Mouse (Mus musculus): Measurements from ENCODE around the gene Olfr671.
"Not testable (repeated sequence)": the region's sequence is repeated elsewhere in the genome, so short reads cannot be mapped to it uniquely, and the experiment has no call there.

Gene Olfr671

DNA sequence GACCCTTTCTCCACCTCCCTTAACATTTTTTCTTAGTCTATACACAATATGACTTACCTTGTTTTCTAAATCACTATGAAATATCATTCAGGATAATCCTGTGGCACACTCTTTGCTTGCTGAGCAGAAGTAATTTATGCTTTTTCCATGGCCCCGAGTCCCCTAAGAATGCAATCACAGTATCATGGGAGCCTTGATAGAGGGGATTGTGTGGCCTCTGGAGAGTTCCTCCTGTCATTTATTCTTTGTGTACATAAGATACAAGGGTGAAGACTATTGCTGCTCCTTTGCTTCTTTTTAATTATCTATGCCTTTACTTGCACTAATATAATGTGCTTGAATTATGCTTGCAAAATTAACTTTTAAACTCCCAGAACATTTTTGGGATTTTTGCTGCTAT, at the start of gene Olfr671:
Olfr671 (minus strand) TSS at position 101 of the 400 bp plus-strand sequence.
- DNase-seq (ENCODE audit: low read depth, low spot score), result no peak

DNA sequence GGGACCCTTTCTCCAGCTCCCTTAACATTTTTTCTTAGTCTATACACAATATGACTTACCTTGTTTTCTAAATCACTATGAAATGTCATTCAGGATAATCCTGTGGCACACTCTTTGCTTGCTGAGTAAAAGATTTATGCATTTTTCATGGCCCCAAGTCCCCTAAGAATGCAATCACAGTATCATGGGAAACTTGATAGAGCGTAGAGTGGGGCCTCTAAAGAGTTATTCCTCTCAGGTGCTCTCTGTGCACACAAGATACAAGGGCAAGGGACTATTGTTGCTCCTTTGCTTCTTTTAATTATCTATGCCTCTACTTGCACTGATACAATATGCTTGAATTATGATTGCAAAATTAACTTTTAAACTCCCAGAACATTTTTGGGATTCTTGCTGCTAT, 49.4 kb upstream of the Olfr671 start, which contains the start of gene Olfr675:
Olfr675 (minus strand) TSS at position 101 of the 400 bp plus-strand sequence.
- DNase-seq (ENCODE audit: low read depth, low spot score), result no peak

DNA sequence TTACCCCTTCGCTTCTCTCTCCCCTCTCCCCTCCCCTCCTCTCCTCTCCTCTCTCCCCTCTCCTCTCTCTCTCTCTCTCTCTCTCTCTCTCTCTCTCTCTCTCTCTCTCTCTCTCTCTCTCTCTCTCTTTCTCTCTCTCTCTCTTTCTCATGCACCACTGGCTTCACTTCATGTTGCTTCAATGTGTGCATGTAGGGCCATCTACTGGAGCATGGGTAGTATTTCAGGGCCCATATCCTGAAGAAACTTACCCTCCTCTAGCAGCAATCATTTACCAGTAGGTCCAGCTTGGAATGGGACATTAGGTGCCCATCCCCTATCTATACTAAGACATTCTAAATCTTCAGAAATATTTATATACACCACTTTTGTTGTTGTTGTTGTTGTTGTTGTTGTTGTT, 43.6 kb upstream of the Olfr671 start:
- no peak for DNase-seq (ENCODE audit: low read depth, low spot score)

DNA sequence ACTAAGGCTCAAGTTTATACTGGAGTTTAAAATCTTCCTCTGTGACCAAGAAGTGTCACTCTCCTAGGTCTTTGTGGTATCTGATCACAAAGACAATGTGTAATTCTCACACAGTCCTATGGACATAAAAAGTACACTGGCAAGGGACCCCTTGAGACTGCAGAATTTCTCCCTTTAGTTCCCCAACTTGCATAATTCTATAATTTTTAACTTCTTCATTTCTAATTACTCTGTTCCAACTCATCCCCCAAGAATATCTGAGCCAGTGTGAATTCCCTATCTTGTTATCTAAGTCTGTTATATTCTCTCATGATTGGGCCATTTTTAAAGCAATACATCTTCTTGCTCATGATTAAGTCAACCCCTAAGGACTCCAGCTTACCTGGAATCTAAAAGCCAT, 23.0 kb upstream of the Olfr671 start, which contains the start of gene Olfr672:
Olfr672 (minus strand) TSS at position 101 of the 400 bp plus-strand sequence.
- no peak for DNase-seq (ENCODE audit: low read depth, low spot score)

DNA sequence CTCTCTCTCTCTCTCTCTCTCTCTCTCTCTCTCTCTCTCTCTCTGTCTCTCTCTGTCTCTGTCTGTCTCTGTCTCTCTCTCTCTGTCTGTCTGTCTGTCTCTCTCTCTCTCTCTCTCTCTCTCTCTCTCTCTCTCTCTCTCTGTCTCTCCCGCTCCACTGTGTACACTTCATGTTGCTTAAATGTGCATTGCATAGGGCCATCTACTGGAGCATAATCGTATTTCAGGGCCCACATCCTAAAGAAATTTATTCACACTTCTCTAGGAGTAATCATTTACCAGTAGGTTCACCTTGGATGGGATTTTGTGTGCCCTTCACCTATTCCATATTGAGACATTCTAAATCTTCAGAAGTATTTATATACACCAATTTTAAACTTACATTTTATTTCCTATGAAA, 6.4 kb downstream of the Olfr671 start:
- not testable (repeated sequence) for DNase-seq (ENCODE audit: low read depth, low spot score)

DNA sequence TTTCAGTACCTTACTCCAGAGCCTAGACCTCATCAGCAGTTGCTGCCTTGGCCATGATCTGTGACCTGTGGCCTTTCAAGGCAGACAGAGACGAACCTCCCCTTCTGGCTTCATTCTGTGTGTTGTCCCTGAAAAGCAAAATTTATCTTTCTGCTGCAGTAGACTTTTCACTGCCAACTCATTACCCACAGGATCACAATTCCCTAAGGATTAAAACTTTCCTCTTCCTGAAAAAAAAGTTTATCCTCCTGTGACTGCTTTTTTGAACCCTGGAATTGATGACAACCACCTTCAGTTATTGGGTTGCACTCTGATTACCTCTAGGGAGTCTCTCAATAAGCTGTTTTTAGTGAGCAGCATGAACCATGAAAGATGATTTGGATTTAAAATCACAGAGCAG, 16.4 kb downstream of the Olfr671 start, which contains the start of gene Olfr670:
Olfr670 (minus strand) TSS at position 101 of the 400 bp plus-strand sequence.
- no peak for DNase-seq (ENCODE audit: low read depth, low spot score)

DNA sequence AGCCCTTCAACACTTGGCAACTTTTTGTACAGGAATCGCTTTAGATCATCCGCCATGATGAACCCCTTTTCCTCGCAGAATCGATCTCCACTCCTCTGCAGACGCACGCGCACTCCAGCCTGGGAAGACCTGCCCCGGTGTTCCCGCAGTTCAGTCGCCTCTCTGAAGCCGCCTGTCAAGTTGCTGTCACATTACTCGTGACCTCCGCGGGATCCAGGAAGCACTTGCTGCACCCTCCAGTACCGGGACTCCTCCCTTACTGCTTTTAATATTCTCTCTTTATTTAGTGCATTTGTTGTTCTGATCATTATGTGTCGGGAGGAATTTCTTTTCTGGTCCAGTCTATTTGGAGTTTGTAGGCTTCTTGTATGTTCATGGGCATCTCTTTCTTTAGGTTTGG, 28.7 kb downstream of the Olfr671 start:
- not testable (repeated sequence) for DNase-seq (ENCODE audit: low read depth, low spot score)

DNA sequence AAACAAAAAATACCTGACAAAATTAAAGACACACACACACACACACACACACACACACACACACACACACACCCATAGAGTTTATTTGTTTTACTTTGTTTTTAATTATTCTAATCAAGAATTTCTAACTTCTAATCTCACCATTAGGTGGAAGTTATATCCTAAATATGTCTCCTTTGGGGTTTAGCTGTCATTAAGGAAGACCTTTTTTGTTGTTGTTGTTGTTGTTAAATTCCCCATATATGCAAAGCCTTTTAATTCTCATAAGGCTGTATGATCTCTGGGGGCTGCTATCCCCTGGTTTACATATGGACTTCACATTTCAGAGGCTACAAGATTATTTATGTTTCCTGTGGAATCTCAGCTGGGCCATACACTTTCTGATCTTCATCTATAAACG, 45.0 kb downstream of the Olfr671 start, which contains the start of gene Olfr669:
Olfr669 (plus strand) TSS at position 301 of the 400 bp plus-strand sequence.
- DNase-seq (ENCODE audit: low read depth, low spot score), result no peak

DNA sequence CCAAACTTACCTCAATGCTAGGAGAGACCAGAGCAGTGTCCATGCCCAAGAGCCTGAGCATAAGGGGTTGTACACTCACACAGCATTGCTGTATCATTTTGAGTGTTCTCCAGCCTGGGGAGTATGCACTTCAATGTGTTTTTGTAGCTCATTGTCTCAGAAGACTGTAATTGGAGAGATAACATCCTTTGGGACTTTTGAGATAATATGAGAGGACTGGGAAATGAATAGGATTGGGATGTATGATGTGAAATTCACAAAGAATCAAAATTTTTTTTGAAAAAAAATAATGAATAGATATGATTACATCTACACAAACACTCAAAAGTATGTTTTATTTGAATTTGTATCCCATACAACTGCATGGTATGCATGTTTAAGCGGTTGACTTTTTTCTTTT, 51.0 kb downstream of the Olfr671 start, which contains the start of gene Olfr668:
Olfr668 (minus strand) TSS at position 101 of the 400 bp plus-strand sequence.
- DNase-seq (ENCODE audit: low read depth, low spot score), result no peak
